Mouse (Mus musculus) macrophage (primary cell): ENCODE data around the gene Man1a. TPM values are rescaled to one million over a fixed set of nuclear protein-coding genes. Genes with fewer than 3 reads are reported as not detected.

ENCODE experiments used
- H3K27ac ChIP-seq: fragments of 350-480 bp; formaldehyde crosslinking; 2 replicates; pipeline ENCODE4 v1.9.0; 2021
- H3K36me3 ChIP-seq: fragments of 350-480 bp; formaldehyde crosslinking; 2 replicates; pipeline ENCODE4 v1.9.0; 2021; ENCODE audit errors: inconsistent target
- H3K4me3 ChIP-seq: fragments of 350-480 bp; formaldehyde crosslinking; 2 replicates; pipeline ENCODE4 v1.9.0; 2021; ENCODE audit errors: inconsistent target
- H3K79me2 ChIP-seq: fragments of 350-480 bp; formaldehyde crosslinking; 2 replicates; pipeline ENCODE4 v1.9.0; 2021; ENCODE audit errors: inconsistent target
- WGBS: methylation state at CpG from one replicate; pipeline ENCODE4 v1.1.7; 2026; ENCODE audit warnings: inconsistent platforms; ENCODE audit not compliant: missing documents; 5-methylcytosine and 5-hydroxymethylcytosine counted together
- polyA plus RNA-seq: library from polyadenylated mRNA; stranded (reverse); fragments of 250-400 nt; gene quantifications from 3 replicates; pipeline ENCODE4 v1.2.4, GENCODE M21; 2018; ENCODE audit warnings: inconsistent platforms

Man1a gene
- polyA plus RNA-seq, 1 experiment from 2014 or later: 79.4 TPM

DNA sequence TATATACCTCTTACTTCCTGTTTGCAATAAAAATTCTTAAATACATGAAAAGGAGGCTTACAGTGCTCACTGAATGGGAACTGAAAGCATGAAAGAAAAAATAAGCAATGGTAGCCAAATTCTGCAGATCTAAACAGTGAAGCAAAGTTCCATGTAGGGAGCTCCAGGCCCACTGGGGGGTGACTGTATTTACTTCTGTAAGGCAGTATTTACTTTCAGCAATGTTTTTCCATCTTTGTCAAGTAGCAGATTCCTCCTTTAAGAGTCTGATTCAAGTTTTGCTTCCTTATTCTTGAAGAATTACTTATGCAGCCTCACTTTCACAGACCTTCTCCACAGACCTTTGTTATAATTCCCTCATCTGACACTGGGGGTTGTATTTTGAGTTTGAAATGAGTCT is 195.1 kb downstream of the Man1a start:
- H3K79me2 ChIP-seq: no peaks in the 10 kb centered on the region

DNA sequence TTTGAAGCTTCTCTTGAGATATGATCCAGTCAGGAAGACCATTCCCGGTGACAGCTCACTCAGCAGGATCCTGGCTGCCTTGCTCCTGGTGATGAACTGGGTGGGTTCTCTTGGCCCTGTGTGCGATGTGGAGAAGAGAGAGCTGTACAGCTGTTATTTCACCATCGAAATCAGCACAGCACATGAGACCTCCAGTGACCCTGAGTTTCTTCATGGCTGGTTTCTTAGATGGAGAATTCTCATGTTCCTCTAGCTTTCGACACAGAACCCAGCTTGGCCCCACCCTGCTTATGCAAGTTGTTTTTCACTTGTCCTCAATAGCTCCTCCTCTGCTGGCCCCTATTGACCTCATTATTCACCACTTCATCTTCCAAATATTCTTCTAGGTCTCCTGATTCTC is 200.5 kb downstream of the Man1a start:
- Histone ChIP-seq H3K36me3 (no peaks in the 10 kb centered on the region), H3K4me3 (no peak overlapping the region), H3K27ac (no peak overlapping the region), H3K79me2 (no peaks in the 10 kb centered on the region)
- WGBS: 58% methylated on average over 4 of the region's 4 CpGs

More for the DNA sequence above, 195.1 kb downstream of the Man1a start:
- Histone ChIP-seq H3K27ac (0 out of 2 replicates have a peak overlapping the region, but pooled peaks have one; percentile 4), H3K36me3 (no peaks in the 10 kb centered on the region), H3K4me3 (no peak overlapping the region)

DNA sequence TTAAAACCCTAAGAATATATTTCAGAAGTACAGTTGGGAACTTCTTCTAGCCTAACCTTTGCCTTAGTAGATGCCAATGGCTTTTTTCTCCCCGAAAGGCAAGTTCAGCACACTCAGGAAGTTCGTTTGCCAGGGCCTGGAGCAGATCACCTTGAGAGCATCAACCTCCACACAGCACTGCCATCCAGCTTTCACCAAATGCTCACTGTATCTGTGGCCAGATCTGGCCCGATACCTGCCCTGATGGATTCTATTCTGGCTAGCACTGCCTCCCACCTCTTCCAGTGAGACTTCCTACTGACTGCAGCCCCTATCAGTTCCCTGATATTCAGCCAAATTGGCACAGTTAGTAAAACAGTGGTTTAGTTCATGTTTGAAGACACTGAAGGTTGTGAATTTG is 202.2 kb downstream of the Man1a start:
- H3K4me3 ChIP-seq: no peak overlapping the region
- H3K36me3 ChIP-seq: no peaks in the 10 kb centered on the region
- H3K27ac ChIP-seq: no peak overlapping the region
- H3K79me2 ChIP-seq: no peaks in the 10 kb centered on the region
- 92% methylated on average over 3 of the region's 3 CpGs for WGBS

DNA sequence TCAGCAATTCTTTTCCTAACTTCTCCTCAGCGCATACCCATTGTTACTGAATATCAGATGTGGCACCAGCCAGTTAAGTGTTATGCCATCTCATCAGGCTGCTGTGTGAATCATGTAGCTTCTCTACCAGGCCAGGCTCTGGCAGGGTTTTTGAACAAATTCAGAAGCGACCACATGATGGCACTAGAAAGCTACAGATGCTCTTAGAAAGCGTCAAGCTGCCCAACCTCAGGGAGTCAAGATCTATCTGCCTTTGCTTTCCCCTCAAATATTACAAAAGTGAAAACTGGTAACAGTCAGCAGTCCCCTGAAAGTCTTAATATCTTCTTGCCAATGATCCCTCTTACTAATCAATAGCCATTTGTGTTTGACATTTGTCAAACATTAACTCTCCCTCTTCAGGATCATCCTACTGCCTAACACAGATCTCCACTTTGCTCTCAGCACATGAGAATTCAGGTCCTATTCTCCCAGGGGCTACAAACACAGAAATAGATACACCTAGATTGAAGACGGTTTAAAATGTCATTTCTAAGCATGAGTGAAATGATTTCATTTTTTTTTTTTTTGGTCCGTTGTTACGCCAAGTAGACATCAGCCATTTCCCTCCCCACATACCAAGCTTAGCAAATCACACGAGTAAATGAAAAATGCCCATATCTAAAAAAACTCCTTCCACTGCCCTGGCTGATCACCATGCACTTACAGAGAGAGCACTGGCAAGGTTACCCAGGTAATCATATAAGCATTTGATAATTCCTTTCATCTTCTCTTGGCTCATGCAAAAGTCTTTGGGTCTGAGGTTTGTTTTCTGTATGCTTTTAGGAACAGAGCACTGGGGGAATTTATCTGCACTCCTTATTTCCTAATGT is 212.7 kb downstream of the Man1a start:
- 57% methylated on average over 7 of the region's 7 CpGs for WGBS
- Histone ChIP-seq H3K4me3 (no peak overlapping the region), H3K27ac (no peak overlapping the region), H3K36me3 (no peaks in the 10 kb centered on the region), H3K79me2 (no peaks in the 10 kb centered on the region)

DNA sequence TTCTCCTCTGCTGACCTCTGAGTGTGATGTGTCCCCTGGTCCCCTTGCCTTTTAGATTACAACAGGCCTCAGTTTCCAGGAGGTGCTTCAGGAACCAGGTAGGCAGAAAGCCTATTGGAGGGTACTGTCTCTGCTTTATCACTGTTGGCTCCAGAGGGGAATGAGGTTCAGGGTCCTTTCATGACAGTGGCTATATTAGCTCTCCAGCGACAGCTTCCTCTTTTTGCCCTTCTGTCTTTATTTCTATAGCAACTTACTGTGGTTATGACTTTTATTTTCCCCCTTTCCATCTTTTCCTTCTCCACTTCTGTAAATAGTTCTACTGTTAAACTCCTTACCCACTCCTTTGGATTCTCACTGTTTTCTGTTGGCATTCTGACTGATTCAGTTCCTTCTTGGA is 216.5 kb downstream of the Man1a start:
- H3K4me3 ChIP-seq: no peak overlapping the region
- H3K79me2 ChIP-seq: no peaks in the 10 kb centered on the region
- WGBS: 11% methylated on average over 1 of the region's 1 CpGs
- H3K36me3 ChIP-seq: no peaks in the 10 kb centered on the region
- no peak overlapping the region for H3K27ac ChIP-seq

DNA sequence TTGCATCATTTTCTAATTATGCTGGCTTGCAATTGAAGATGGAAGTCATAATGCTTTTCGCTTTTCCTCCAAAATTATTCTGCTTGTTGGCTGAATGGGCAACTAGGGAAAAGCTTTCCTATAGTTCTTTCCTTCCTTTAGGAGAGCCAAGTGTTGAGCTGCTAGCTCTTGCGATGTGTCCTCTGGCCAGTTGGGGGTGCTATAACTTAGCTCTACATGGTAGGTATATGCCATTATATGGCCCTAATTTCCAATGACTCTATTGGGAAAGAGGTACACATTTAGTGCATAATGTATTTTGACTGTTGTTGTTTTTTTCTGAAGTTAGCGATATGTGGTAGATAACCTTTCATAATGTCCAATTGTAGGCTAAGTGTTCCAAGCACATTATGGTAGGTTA is 217.2 kb downstream of the Man1a start:
- no peaks in the 10 kb centered on the region for H3K79me2 ChIP-seq
- H3K36me3 ChIP-seq: no peaks in the 10 kb centered on the region
- H3K4me3 ChIP-seq: no peak overlapping the region
- no peak overlapping the region for H3K27ac ChIP-seq
- 95% methylated on average over 3 of the region's 3 CpGs for WGBS
